Mouse (Mus musculus) gastrocnemius, adult 8-10 months (tissue): ENCODE results near the gene Kcnq5. TPM values are rescaled to one million over a fixed set of nuclear protein-coding genes. Genes with fewer than 3 reads are reported as not detected.
"Not testable (repeated sequence)": the region's sequence is repeated elsewhere in the genome, so short reads cannot be mapped to it uniquely, and the experiment has no call there.

Experiments used
- DNase-seq, 2 experiments: peaks; one replicate each; pipeline ENCODE4 v3.0.0; 2022; ENCODE audit warnings: low spot score in 2 of 2
- total RNA-seq, 4 experiments: library from RNA; stranded (reverse); gene quantifications; 2 replicates each; pipeline ENCODE4 v1.2.4; 2022

Kcnq5 gene
- total RNA-seq, 4 experiments from 2014 or later, result 12.2 to 28.9 (median 19.8) TPM

- no peak for DNase-seq
These were observed 310.9 kb downstream of the Kcnq5 start for GRCm38 (mm10) chr1:21650820-21651219.

DNA sequence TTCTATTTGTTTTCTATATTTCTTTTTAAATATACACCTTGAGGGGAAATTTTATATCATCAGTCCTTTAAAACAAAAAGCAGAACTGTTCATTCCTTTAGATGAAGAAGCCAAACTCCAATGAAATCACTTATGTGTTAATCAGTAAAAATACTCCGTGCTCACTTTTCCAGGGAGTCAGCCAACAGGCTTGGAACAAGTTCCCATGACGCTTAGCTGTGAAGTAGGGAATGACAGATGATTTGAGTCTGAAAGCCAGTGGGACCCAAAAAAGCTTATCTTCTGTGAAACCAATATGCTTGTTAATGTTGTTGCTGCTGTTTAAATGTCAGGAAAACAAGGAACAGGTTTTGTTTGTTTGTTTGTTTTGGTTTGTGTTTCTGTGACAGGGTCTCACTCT lies 326.3 kb downstream of the Kcnq5 start:
- DNase-seq, result no peak

- no peak for DNase-seq
These were observed 327.7 kb downstream of the Kcnq5 start for GRCm38 (mm10) chr1:21634013-21634412.

GRCm38 (mm10) chr1:21622455-21622854 lies 339.3 kb downstream of the Kcnq5 start:
- DNase-seq, result no peak

DNA sequence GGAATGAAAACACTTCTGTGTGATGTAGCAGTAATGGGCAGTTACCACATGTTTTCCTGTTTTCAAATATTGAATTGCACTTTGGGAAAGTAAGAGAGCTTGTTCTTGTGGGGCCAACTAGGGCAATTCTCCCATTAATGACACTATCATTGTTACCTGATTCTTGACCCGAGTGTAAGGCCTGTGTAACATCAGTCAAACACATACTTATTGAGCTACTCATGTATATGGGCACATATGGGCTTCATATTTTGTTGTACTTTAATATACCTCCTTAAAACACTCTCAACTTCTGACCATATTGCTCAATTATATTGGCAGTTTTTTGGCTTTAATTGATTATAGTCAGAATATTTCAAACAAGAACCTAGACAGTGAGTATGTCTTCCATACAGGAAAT lies 339.7 kb downstream of the Kcnq5 start:
- no peak for DNase-seq

DNA sequence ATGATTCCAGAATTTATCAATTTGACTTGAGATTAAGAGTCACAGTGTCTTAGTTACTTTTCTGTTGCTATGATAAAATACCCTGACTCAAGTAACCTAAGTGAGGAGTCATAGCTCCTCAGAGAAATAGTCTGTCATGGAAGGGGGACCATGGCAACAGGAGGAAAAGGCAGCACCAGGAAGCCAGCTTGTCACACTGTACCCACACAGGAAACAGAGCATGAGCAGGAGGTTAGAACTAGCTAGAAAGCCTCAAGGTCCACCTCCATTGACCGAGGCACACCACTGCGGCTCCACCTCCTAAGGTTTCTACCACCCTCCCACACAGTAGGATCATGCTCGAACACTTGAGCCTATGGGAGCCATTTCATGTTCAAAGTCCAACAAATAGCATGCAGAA lies 343.0 kb downstream of the Kcnq5 start:
- DNase-seq, result no peak

DNA sequence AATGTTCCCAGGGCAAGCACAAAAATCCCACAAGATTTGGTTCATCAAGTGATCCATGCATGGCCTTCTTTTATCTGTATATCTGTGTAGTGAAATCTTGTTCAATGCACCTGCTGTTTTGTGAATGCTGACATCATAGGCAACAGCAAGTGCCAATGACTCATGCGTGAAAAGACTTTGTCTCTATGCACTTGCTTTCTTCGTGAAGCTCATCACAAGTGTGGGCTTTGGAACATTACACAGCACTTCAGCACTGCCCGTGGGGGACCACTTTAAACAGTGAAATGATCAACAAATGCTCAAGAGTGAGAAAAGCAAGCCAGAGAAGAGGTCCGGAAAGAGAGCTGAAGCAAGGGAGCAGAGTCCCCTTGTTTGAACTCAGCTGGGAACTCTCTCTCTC lies 345.1 kb downstream of the Kcnq5 start:
- no peak for DNase-seq

GRCm38 (mm10) chr1:21613933-21614332 lies 347.8 kb downstream of the Kcnq5 start:
- no peak for DNase-seq

DNA sequence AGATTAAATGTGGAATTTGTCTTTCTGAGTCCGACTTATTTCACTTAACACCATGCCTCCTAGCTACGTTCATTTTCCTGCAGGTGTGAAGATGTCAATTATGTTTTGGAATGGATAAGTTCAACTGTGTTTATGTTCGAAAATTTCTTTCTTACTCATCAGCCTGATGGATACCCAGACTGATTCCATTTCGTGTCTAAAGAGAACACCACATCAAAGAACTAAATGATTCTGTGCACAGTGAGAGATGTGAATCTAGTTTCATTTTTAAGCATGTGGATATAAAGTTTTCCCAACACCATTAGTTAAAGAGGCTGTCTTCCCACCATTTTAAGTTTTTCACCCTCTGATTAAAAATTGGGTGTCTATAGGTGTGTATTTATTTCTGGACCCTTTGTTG lies 357.7 kb downstream of the Kcnq5 start:
- DNase-seq, result no peak

- DNase-seq, result no peak
These were observed 359.2 kb downstream of the Kcnq5 start for GRCm38 (mm10) chr1:21602567-21602966.

GRCm38 (mm10) chr1:21600606-21601005 lies 361.1 kb downstream of the Kcnq5 start:
- DNase-seq, result no peak

DNA sequence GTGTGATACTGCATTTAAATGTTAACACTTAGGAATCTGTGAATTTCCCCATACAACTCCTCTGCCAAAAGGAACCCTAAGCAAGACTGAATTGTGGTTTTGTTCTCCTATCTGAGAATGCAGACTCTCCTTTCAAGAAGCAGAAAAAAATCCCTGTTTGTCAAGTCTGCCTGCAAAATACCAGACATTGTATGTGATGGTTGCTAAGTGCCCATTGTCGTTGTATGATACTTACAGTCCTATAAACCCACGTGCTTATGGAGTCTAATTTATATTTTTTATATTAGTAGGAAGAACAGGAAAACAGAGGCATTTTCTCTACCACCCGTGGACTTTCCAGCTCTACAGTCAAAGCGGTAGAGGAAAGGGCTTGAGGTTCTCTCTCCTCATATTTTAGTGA lies 367.9 kb downstream of the Kcnq5 start:
- no peak for DNase-seq

GRCm38 (mm10) chr1:21567397-21567796 lies 394.3 kb downstream of the Kcnq5 start:
- not testable (repeated sequence) for DNase-seq

- no peak for DNase-seq
These were observed 407.1 kb downstream of the Kcnq5 start for GRCm38 (mm10) chr1:21554630-21555029.

GRCm38 (mm10) chr1:21552715-21553114 lies 409.0 kb downstream of the Kcnq5 start:
- DNase-seq, result no peak

DNA sequence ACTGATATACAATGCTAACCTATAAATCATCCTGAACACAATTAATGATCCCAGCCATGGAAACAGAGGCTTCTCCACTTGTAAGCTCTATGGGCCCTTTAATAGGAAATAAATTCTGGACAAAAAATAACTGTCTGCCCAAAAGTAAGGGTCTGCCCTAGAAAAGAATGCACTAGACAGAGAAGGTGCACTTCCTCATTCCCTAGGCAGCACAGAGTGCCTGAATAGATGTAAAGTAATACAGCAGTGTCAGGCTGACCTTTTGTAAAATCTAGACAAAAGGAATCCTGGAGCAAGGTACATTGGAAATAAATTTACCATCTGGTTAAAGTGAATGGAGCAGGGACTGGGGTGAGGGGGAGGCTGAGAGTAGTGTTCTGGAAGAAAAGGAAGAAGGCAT lies 417.8 kb downstream of the Kcnq5 start:
- no peak for DNase-seq

DNA sequence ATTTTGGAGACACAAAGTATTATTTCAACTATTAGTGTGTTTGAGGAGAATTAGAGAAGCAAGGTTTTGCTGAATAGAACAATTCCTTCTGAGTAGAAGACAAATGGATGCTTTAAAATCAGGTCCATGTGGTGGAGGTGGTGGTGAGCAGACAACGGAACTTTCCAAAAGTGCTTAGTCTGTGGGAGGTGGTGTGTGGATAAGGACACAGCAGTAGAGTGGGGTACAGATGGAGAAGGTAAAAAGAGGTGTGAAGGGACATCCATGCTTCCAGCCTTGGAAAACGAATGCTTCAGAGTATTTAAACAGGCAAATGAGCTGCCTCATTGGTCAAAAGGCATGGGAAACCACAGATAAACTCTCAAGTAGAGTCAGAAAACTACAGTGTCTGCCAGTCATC lies 422.3 kb downstream of the Kcnq5 start:
- no peak for DNase-seq

DNA sequence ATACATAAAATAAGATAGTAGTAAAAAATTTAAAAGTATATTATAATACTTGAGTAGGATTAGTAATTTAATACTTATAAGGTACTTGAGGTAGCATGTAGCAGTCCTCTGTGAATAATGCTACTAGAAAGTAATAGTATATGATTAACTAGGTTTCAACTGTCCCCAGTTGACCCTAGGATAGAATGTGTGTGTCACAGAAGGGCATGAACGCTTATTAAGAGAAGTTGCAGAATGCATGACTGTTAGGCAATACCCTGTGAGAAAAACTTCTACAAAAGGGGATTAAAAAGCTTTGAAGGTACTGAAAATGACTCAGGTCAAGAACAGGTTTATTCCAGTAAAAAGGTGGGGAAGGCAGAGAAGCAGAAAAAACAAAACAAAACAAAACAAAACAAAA lies 430.9 kb downstream of the Kcnq5 start:
- no peak for DNase-seq

GRCm38 (mm10) chr1:21521995-21522394 lies 439.7 kb downstream of the Kcnq5 start:
- no peak for DNase-seq

DNA sequence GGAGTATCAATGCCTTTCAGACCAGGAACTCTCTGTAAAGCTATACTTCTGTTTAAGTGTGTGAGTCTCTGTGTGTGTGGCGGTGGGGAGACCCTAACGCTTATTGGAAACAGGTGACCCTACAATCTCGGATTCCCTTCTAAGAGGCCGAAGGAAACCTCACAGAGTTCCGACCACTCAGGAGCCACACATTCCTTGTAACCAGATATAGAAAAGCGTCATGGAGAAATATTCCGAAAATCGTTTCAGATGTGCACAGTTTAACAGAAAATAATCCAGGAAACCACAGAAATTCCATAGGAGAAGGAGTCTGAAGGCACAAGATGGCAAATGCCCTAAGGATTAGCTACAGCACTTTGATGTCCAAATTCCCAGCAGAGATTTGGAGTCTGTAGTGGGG lies 440.3 kb downstream of the Kcnq5 start:
- no peak for DNase-seq

DNA sequence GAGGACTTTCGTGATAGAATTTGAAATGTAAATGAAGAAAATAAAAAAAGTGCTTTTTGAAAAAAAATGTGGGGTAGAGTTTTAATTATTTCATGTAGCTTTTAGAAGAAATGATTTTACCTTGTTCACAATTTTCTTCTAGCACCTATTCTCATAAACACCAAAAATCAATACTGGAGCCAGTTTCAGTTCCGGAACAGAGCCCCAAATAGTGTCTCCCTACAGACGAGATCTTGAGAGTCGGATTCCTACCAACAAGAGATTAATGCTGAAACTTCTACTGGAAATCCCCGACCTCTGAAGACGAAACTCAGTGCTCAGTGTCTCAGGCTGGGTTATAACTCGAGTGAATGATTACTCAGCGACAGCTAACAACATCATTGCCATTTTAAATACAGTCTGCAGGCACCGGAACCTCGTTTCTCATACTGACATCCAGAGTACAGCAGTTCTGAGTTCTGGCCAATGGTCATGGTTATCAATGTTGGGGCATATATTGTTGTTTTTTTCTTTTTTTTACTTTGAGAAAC lies 441.6 kb downstream of the Kcnq5 start:
- peak in 1 of 2 experiments; percentile 6 for DNase-seq

DNA sequence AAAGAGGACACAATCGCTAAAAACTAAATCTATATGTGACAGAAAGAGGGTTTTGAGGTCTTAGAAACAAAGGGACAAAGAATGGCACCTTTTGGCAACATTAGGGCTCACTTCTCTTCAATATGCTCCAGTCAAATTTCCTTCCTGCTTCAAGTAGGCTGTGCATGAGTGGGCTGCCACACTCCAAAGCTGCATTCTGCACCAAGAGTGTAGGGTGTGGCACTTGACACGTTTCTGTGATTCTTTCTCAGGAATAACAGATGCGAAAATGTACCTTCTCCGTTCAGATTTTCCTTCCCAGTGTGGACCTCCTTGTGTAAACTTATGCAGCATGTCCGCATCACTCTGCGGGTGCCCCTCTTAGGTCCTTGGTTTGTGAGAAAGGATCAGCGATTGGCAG lies 455.1 kb downstream of the Kcnq5 start:
- DNase-seq, result no peak

- no peak for DNase-seq
These were observed 461.8 kb downstream of the Kcnq5 start for GRCm38 (mm10) chr1:21499815-21500534.

DNA sequence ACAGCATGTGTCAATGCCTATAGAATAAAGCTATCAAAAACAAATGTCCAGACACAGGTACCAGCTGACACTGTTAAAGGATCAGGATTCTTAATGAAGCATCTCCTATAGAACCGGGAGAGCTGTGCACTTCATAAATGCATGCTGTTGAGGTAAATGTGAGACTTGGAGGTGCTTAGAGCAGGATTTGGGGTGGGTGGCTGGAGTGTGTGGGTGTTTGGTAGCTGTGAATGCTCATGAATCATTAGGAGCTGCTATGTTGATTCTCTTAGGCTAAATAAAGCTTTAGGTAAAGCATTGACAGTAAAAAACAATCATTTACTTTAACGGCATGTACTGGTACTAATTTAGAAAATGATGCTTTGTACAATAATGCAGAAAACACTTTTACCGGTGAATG lies 465.4 kb downstream of the Kcnq5 start:
- DNase-seq, result no peak
